Mouse (Mus musculus) layer of hippocampus, adult 9-10 months (tissue): ENCODE data around the gene Cd248.
A peak's percentile ranks its signal among the peaks of the same experiment; 100 is the strongest.

Source experiments
- DNase-seq: peaks from one replicate; pipeline ENCODE4 v3.0.0; 2022; ENCODE audit warnings: low spot score

Cd248 gene

DNA sequence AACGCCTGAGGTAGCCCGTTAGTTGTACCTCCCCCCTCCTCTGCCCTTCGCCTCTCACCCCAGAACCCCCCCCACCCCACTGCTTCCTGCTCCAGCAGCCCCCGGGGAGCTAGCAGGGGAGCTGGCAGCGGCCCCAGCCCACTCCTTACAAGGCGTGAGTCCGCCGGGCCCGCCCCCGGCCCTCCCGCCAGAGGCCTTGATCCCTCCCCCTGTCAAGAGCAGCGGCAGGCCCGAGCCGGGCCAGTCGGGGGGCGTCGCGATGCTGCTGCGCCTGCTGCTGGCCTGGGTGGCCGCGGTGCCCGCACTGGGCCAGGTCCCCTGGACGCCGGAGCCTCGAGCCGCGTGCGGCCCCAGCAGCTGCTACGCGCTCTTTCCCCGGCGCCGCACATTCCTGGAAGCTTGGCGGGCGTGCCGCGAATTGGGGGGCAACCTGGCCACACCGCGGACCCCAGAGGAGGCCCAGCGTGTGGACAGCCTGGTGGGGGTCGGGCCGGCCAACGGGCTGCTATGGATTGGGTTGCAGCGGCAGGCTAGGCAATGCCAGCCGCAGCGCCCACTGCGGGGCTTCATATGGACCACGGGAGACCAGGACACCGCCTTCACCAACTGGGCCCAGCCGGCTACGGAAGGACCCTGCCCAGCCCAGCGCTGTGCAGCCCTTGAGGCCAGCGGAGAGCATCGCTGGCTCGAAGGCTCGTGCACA lies at the start of gene Cd248:
Gene Cd248, plus strand, starts transcription at position 212 of the 703 bp plus-strand sequence.
- DNase-seq = no peak

DNA sequence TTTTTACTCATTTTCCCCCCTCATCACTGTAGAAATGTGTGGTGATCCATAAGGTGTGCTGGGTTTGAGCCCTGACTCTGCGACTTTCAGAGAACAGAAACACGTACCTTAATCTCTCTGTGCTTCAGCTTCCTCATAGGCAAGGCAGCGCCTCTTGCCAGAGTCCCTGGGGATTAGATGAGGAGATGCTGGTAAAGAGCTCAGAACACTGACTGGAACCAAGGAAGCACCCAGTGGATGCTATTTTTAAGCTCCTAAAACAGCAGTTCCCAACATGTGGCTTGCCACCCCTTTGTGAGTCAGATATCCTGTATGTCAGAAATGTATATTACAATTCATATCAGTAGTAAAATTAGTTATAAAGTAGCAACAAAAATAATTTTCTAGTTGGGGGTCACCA lies 49.7 kb upstream of the Cd248 start:
- DNase-seq = no peak

DNA sequence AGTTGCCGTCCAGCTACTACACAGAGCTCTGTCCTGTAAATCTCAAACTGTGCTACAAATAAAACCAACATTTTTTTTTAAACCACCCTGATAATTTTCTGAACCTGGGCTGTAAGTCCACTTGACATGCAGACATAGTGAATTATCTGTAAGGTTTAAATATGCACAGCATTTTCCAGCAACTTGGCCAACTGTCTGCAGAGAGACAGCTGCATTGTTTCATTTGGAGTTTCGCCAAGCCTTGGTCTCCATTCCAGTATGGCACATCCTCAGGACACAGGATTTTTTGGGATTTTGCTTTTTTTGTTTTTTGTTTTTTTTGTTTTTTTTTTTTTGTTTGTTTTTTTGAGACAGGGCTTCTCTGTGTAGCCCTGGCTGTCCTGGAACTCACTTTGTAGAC lies 46.5 kb upstream of the Cd248 start:
- no peak for DNase-seq

DNA sequence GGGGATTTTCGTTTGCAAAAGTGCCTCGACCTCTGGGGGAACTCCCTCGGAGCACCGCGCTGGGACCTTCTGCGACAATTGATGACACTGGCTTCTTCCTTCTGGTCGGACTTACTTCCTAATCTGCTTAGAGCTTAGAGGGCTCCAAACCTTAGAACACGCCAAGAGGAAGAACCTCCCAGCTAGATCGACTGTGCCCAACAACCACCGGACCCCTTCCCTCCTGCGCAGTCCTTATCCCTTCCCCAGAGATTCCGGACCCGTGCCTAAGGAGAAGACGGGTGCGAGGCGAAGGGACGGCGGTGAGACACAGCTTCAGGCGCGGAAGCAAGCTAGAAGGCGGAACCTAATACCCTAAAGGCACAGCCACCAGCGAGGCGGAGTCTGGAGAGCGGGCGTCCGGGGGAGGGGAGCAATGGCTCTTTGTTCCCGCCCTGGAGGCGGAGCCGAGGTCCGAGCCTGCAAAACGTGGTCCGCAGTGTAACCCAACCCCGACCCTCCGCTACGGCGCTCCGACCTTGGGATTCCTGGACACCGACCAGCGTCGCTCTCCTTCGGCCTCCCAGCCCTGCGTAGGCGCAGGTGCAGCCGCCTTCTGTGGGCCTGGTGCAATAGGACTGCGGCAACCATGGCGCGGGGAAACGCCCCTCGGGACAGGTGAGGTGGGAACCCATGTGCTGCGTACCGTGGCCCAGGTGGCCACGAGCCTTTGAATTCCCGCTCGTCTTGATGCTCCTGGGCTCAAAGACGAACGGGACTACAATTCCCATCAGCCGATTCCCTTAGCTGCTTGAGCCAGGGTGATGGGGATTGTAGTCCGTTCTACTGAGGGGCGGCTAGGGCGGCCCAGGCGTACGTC lies 44.0 kb upstream of the Cd248 start, which contains the start of gene Slc29a2:
Gene Slc29a2, plus strand, starts transcription at position 240 of the 859 bp plus-strand sequence.
- peak; percentile 71 for DNase-seq

DNA sequence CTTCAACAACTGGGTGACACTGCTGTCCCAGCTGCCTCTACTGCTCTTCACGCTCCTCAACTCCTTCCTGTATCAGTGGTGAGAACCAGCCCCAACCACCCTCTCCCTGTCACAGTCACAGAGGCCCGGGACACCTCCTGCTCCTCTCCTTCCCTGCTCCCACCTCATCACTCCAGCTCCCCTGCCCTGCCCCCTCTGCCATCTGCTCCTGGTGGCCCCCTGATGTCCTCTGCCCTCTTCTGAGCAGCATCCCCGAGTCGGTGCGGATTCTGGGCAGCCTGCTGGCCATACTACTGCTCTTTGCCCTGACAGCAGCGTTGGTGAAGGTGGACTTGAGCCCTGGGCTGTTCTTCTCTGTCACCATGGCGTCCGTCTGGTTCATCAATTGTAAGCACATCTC lies 41.8 kb upstream of the Cd248 start:
- DNase-seq = no peak

DNA sequence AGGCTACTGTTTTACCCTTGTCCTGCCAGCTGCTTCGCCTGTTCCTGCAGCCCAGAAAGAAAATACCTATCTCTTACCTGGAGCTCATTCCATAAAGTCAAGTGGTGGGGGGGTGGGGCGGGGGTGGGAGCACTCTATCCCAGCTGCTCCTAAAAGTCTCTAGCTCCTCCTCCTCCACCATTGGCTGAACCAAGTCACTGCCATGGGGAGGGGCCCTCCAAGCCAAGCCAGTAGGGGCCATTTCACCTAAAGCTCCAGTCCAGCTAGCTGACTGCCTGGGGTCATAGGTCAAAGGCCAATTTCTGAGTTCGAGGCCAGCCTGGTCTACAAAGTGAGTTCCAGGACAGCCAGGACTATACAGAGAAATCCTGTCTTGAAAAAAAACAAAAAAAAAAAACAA lies 35.2 kb upstream of the Cd248 start:
- DNase-seq = no peak

DNA sequence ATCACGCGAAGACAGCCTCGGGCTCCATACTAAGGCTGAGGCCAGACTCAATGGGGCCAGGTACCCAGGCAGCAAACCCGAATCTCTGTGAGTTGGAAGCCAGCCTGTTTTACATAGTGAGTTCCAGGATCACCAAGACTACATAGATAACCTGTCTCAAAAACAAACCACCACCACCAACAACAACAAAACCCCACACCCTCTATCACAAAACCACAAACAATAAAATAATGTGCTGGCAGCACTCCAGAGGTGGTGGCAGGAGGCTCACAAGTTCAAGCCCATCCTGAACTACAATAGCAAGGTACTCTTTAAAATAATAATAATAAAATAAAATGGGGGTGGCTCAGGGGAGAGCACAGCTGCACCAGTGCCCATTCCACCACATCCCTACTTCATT lies 31.3 kb upstream of the Cd248 start:
- no peak for DNase-seq

DNA sequence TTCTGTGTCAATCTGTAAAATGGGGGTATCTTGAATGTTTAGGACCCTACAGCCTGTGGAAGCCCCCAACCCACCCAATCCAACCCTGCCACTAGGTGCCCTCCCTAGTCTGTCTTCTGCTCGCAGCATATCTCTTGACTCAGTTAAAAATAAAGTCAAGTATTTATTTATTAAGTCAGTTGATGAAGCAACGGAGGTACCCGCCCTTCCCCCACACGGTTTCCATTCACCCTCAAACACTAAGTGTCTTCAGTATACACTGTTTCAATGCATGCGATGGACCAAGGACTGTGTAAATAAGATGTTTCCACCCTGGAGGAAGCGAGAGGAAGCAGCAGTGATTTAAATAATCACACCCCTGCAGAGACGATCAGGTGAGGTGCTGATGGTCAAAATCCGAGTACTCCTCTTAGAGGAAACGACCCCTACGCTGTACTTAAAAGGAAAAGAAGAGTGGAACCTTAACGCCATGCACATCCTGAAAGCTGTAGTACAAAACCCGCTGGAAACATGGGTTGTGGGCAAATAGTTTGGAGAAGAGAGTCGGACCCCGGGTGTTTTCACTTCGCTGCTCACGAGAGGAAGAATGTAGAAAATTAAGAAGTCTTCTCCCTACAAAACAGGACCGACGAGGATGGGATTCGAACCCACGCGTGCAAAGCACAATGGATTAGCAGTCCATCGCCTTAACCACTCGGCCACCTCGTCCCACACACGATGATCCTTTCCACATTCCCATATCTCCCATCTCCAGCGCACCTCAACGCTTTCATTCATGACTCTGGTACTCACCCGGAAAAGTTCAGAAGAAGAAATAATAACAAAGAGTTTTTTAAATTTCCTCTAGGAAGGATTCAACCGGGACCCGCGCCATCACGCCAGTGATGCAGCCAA lies 30.0 kb upstream of the Cd248 start:
- DNase-seq = peak; percentile 73

DNA sequence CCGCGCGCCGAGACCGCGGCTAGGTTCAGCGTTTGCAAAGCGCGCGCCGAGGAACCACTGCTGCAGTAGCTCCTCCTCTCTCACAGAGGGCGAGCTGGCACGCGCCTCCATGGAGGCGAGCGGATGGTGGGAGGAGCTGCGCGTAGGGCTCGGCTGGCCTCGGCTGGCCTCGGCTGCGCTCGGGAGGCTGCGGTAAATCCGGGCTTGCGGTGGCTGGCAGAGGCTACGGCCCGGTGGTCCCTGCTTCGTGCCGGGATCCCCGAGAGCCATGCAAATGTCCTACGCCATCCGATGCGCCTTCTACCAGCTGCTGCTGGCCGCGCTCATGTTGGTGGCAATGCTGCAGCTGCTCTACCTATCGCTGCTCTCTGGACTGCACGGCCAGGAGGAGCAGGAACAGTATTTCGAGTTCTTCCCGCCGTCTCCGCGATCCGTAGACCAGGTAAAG lies 29.1 kb upstream of the Cd248 start, which contains the start of the genes B4gat1 and AC124502.3:
Gene B4gat1, plus strand, starts transcription at position 118 of the 448 bp plus-strand sequence.
Gene AC124502.3, plus strand, starts transcription at position 183 of the 448 bp plus-strand sequence.
- no peak for DNase-seq

DNA sequence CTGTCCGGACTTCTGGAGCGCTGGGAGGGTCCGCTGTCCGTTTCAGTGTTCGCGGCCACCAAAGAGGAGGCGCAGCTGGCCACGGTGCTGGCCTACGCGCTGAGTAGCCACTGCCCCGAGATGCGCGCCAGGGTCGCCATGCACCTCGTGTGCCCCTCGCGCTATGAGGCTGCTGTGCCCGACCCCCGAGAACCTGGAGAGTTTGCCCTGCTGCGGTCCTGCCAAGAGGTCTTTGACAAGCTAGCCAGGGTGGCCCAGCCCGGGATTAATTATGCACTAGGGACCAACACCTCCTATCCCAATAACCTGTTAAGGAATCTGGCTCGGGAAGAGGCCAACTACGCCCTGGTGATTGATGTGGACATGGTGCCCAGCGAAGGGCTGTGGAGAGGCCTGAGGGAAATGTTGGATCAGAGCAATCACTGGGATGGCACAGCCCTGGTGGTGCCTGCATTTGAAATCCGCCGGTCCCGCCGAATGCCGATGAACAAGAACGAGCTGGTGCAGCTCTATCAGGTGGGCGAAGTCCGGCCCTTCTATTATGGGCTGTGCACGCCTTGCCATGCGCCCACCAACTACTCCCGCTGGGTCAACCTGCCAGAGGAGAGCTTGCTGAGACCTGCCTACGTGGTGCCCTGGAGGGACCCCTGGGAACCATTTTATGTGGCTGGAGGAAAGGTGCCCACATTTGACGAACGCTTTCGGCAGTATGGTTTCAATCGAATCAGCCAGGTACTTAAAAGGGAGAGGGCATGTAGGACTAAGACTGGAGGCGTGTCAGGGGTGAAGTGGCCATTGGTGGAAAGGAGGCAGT lies 28.4 kb upstream of the Cd248 start:
- no peak for DNase-seq

DNA sequence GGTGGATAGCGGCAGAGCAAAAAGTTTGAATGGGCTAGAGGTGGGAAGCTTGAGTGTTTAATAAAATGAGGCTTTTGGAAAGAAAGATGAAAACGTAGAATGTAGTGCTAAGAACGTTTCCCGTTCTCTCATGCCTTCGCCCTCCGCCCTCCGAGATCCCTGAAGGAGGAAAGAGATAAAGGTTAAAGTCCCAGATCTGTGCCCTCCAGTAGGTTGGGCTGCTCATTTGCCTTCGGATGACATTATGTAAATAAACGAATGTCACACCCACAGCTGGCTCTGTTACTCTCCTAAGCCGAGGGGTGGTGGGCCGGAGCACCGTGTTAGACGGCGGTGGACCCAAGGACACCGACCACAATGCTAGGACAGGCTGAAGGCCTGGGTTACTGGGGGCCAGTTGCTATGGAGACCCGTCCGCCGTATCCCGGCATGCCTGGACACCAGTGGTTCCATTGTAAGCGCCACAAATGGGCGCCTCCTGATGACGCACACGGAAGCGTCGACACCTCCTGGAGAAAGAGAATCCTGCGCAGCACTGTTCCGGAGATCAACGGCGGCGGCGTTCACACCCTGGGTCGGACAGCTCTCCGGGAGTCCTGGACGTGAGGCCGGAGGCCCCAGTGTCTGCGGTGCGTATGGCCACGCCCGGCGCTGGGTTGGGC lies 26.9 kb upstream of the Cd248 start, which contains the start of gene Brms1:
Gene Brms1, plus strand, starts transcription at position 493 of the 662 bp plus-strand sequence.
- DNase-seq = peak; percentile 85

DNA sequence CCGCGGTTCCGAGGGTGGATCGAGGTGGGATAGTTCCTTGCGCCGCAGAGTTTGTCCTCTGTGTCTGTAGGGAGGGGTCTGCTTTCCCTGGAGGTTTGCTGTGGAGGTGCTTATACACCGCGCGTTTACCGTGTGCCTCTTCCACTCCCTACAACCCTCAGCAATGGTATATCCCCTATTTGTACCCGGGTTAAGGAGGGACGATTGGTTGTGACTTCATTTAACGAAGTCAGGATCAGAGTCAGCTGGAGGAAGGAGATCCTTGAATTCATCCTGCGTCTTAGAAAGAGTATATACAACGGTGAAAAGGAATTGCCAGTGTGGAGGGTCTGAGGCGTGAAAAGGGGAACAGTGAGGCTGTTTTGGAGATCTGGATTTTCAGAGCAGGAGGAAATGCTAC lies 26.3 kb upstream of the Cd248 start:
- DNase-seq = no peak

DNA sequence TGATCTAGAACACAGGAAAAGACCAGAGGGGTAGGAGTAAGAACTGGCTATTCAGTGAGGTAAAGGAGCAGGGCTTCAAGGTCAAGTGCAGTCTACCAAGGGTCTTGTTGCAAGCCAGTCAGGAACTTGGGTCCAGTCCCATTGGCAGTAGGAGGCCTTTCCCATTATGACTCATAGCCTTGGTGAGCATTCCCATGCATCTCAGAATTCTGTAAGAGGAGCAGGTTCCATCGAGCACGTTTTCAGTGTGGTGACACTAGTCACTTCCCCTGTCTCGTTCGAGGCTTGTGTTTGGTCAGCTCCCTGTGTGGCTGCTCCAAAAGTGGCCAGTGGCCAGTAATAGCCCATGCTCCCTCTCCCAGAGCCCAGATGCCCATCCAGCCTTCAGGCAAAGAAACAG lies 22.3 kb upstream of the Cd248 start:
- DNase-seq = no peak

DNA sequence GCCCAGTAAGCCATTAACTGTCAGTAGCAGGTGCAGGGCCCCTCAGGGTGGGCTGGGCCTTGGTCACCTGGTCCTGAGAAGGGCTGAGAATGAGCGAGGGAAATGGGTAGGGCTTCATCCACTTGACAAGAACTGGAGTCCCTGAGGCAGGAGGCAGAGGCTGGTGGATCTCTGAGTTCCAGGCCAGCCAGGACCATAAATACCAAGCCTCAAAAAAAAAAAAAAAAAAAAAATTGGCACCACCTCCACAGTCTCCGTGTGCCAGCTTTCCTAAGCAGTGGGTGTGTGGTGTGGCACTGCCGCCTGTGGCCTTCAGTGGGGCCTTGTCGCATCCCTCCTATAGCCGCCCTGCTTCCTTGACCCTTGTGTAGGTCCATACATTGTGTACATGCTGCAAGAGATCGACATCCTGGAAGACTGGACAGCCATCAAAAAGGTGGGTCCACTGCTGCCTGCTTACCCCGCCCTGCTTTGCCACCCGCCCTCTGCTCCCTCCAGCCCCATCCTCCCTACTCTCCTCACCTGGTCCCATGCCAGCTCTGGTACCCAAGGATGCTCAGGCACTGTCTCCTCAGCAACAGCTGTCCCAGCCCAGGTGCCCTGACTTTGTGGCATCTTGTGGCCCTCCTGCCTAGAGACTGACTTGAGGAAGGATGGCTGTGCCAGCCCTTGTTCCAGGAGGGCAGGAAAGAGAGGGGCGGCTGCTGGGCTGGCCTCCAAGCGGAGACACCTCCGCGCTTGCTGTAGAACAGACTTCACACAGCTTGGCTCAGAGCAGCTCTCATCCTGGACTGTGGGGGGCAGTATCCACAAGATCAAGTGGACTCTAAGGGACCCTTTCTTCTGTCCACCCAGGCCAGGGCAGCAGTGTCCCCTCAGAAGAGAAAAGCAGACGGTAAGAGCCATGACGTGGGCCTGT lies 19.5 kb upstream of the Cd248 start:
- no peak for DNase-seq

DNA sequence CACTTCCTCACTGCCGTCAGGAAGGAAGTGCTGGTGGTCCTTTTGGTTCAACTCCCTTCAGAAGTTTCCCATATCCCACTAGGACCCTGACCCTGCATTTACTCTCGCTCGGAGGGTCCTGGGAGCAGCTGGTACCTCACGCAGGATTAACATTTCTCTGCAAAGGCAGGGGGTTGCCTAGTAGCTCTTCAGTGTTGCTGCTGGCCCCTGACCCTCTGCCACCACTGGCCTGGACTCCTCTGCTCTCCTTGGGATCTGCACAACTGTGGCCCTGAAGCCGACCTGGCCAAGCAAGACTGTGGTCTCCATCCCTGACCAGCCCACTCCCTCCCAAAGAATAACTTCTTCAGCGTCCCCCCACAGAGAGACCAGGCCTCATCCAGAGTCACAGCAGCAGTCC lies 18.6 kb upstream of the Cd248 start:
- no peak for DNase-seq

DNA sequence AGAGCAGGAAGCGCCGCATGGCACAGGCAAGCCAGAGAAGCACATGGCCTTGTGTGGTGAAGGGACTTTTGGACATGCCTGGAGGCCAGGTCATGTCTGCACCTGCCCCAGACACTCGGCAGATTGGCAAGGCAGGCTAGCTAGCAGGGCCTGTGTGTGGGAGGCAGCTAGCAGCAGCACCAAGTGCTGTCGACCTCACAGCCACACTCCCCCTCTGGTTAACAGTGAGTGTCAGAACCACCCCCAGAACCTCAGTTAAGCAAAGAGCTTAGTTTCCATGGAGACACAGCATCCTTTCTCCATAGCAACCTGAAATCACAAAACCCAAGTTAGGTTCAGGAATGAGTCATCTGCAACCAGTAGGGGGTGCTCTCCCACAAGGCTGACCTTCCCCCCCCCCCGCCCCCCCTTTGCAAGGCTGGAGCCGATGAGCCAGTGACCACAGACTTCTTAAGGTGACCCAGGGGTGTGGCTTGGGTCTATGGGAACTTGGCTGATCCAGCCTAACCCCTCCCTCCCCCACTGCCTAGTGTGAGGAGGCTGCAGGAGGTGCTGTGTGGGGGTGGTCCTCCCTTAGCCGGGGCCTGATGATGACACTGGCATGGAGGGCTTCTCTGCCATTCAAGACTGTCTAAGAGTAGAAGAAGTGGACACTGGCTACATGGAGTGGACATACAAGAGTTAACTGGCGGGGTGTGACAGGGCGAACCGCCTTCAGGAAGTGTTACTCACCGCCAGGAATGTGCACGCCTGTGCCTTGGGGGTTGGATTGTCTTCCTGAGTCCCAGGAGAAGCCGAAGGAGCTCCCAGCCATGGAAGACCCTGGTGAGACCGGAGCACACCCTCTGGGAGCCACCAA lies 17.6 kb upstream of the Cd248 start, which contains the start of gene Rin1:
Gene Rin1, plus strand, starts transcription at position 435 of the 859 bp plus-strand sequence.
- no peak for DNase-seq

DNA sequence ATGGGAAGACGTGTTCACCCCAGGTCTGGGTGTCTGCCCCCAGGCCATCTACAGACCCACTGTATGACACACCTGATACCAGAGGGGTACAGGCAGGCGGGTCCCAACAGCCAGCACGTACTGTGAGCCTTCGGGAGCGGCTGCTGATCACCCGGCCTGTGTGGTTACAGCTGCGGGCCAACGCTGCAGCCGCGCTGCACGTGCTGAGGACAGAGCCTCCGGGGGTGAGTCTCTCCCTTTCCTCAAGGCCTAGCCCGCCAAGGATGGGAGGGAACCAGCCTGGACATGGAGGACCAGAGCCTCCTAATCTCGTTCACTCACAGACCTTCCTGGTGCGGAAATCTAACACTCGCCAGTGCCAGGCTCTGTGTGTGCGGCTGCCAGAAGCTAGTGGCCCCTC lies 16.8 kb upstream of the Cd248 start:
- DNase-seq = no peak

DNA sequence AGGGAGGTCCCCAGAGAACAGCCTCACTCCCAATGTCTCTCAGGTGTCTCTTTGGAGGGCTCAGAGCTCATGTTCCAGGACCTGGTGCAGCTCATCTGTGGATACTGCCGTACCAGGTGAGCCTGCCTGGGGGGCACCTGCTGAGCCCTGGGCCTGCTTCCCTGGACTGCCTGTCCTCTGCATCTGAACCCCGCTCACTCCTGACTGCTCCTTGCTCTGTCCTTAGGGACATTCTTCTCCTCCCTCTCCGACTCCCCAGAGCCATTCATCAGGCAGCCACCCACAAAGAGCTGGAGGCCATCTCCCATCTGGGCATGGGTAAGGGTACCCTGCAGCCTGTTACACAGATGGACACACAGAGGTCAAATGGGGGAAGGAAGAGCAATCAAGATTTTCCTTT lies 16.4 kb upstream of the Cd248 start:
- DNase-seq = no peak
